Mouse (Mus musculus) urinary bladder, adult 2 months (tissue): ENCODE results near the gene Olfr1233. TPM values are rescaled to one million over a fixed set of nuclear protein-coding genes. Genes with fewer than 3 reads are reported as not detected.

Experiments
- DNase-seq: peaks from one replicate; pipeline ENCODE4 v3.0.0; 2022; ENCODE audit warnings: low spot score
- polyA plus RNA-seq: library from polyadenylated mRNA; depleted of rRNA; stranded (reverse); fragments of >200 nt; gene quantifications from 2 replicates; pipeline ENCODE4 v1.2.3, GENCODE M21; 2012; rRNA removed

Gene Olfr1233
- not detected in 2 replicates for polyA plus RNA-seq

DNA sequence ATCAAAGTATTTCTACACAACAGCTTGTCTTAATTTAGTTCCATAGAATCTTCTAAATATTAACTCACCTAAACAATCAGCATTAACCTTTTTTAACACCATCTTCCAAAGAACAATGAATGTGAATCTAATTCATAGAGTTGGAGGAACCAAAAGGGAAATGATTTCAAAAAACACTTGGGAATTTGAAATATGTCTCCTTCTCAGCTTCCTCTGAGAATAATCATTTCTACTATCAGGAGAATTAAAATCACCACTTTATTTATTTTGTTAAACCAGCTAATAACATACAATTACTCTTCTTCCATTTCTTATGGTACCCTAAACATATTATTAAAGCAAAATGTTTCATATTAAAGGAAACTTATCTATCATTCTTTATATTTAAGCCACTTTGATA, at the start of gene Olfr1233:
Gene Olfr1233 (minus strand): TSS at position 101 of the 400 bp plus-strand sequence.
- DNase-seq: no peak

- DNase-seq: no peak
Observed at GRCm38 (mm10) chr2:89364765-89365164, 22.6 kb upstream of the Olfr1233 start, which contains the start of gene Olfr1234. TSS of gene Olfr1234 (minus strand) at chr2:89364865.

DNA sequence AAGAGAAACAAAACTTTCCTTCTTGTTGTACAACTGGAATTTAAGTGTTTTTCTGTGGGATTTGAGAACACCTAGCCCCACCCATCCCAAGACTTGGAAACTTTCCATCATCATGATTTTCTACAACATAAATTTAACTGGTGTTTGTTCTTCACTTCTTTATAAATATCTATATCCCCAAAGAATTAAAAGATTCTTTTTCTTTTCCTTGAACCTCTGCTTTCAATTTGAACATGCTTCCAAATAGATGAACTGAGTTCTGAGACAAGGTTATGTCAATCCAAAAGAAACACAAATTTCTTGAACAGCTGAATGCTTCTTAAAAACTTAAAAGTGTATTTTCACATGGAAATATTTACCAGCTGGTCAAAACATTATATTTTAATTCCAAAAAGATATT, 12.6 kb downstream of the Olfr1233 start, which contains the start of gene Olfr1232:
Gene Olfr1232 (minus strand): TSS at position 101 of the 400 bp plus-strand sequence.
- no peak for DNase-seq

GRCm38 (mm10) chr2:89306974-89307373, 35.2 kb downstream of the Olfr1233 start, which contains the start of gene Olfr1231:
TSS of gene Olfr1231 (minus strand) at chr2:89307074.
- DNase-seq: no peak

DNA sequence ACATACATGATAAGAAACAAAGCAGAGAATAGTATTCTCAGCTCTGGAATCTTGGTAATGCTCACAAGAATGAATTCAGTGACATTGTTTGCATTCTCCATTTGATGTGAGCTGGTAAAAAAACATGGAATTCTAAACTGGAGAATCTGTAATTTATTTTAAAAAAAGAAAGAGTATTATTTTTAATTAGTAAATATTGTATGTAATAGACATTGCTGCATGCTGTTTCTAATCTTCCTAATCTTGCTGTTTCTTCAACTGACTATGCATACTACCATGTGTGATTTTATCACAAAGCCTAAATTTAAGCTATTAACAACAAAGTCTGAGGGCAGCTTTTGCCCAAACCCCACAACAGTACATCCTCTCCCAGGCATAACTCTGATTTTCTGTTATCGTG, 45.0 kb downstream of the Olfr1233 start, which contains the start of gene Olfr1230:
Gene Olfr1230 (minus strand): TSS at position 101 of the 400 bp plus-strand sequence.
- no peak for DNase-seq

DNA sequence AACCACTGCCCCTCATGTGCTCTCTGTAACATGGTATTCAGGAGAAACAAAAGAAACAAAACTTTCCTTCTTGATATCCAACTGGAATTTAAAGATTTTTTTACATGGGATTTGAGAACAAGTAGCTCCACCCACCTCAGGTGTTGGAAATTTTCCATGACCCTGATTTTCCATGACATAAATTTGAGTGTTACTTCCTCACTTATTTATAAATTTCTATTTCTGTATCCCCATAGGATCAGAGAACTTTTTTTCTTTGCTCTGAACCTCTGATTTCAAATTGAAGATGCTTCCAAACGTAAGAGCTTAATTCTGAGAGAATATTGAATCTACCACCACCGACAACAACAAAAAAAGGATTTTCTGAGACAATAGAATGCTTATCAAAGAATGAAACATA, 54.3 kb downstream of the Olfr1233 start, which contains the start of gene Olfr1229:
Gene Olfr1229 (minus strand): TSS at position 101 of the 400 bp plus-strand sequence.
- no peak for DNase-seq

Other genes with a start within 250 kb of the Olfr1233 start
- not detected in 2 replicates for gene Olfr1220, start 235.6 kb downstream of the Olfr1233 start, polyA plus RNA-seq
- gene Olfr1221, start 225.1 kb downstream of the Olfr1233 start, polyA plus RNA-seq: not detected in 2 replicates
- not detected in 2 replicates for gene Olfr1222, start 209.3 kb downstream of the Olfr1233 start, polyA plus RNA-seq
- gene Olfr1223, start 190.8 kb downstream of the Olfr1233 start, polyA plus RNA-seq: not detected in 2 replicates
- gene Olfr1224-ps1, start 178.3 kb downstream of the Olfr1233 start, polyA plus RNA-seq: not detected in 2 replicates
- not detected in 2 replicates for gene Olfr1225, start 167.7 kb downstream of the Olfr1233 start, polyA plus RNA-seq
- gene Olfr1226, start 142.3 kb downstream of the Olfr1233 start, polyA plus RNA-seq: not detected in 2 replicates
- not detected in 2 replicates for gene Olfr1228, start 88.3 kb downstream of the Olfr1233 start, polyA plus RNA-seq
- gene Olfr1229, start 54.4 kb downstream of the Olfr1233 start, polyA plus RNA-seq: not detected in 2 replicates
- gene Olfr1230, start 45.1 kb downstream of the Olfr1233 start, polyA plus RNA-seq: not detected in 2 replicates
- gene Olfr1231, start 35.3 kb downstream of the Olfr1233 start, polyA plus RNA-seq: not detected in 2 replicates
- not detected in 2 replicates for gene Olfr1232, start 12.7 kb downstream of the Olfr1233 start, polyA plus RNA-seq
- not detected in 2 replicates for gene Olfr1234, start 22.5 kb upstream of the Olfr1233 start, polyA plus RNA-seq
- gene Olfr1238, start 67.3 kb upstream of the Olfr1233 start, polyA plus RNA-seq: not detected in 2 replicates
- gene Olfr1239, start 78.0 kb upstream of the Olfr1233 start, polyA plus RNA-seq: not detected in 2 replicates
- gene Olfr1240, start 100.6 kb upstream of the Olfr1233 start, polyA plus RNA-seq: not detected in 2 replicates
- gene Olfr1241, start 144.7 kb upstream of the Olfr1233 start, polyA plus RNA-seq: not detected in 2 replicates
- not detected in 2 replicates for gene Olfr1242, start 155.9 kb upstream of the Olfr1233 start, polyA plus RNA-seq
- not detected in 2 replicates for gene Olfr1243, start 189.1 kb upstream of the Olfr1233 start, polyA plus RNA-seq
- not detected in 2 replicates for gene Olfr1245, start 236.0 kb upstream of the Olfr1233 start, polyA plus RNA-seq